In the genomic region with DNA sequence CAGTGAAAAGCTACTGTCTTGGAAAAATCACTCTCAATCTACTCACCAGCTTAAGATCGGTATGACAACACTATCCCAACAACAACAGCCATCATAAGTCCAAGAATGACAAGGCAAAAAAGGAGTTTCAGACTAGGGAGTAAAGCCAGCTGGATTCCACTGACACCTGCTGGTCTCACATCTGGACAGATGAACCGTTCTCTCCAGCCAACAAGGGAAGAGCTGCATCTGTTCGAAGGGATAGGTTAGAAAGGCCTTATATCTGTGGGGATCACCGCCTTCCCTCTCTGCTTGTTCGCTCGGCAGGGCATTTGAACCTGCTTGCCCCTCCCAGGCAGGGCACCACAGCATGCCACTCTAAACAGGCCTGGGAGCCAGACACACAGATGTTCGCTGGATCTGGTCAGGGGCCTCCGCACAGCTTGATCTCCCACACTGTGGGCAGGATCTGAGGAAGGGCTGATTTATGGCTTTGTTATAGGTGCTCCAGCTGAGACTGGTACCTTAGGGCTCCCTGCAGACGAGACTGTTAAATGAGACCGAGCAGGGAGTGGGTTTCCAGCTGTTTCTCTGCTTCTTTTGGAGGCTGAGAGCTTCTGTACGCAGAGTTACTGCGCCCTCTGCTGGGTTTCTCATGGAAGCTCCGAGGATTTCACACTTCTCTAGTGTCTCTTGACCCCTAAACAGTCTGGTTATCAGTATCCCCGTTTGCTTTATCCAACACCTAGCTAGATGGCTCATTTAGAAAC, we compare ENCODE assay signal across 8 mouse cellular contexts. TPM values are rescaled to one million over a fixed set of nuclear protein-coding genes. Genes with fewer than 3 reads are reported as not detected.
A peak's percentile ranks its signal among the peaks of the same experiment; 100 is the strongest.
DNase-seq lines count a peak whose midpoint lies in the region; ATAC-seq and TF ChIP-seq lines count a peak whose summit lies in the region.

No protein-coding gene starts in this region.

- H3K27me3 ChIP-seq in thymus, adult 2 months (ENCODE audit: control insufficient read depth, insufficient read depth, low read length), result no peaks in the 10 kb centered on the region
- 0 out of 2 replicates have a peak, but pooled peaks cover 5% of the 10 kb centered on the region for H3K27me3 ChIP-seq in heart, embryonic 12.5 days (replicated peaks)
- no peaks in the 10 kb centered on the region for H3K27me3 ChIP-seq in kidney, embryonic 16.5 days (ENCODE audit: insufficient read depth, low read length)
- H3K27me3 ChIP-seq in liver, adult 2 months (ENCODE audit: control insufficient read depth, insufficient read depth, low read length), result no peaks in the 10 kb centered on the region
- no peaks in the 10 kb centered on the region for H3K27me3 ChIP-seq in neural tube, embryonic 14.5 days (ENCODE audit: control insufficient read depth, insufficient read depth, low read length)

- no peak for TF ChIP-seq CTCF in thymus, adult 2 months (IDR thresholded peaks at IDR 0.05; ENCODE audit: borderline replicate concordance, control insufficient read depth, extremely low read depth, insufficient read depth, low read length, poor library complexity)
- TF ChIP-seq CTCF in liver, adult 2 months (IDR thresholded peaks at IDR 0.05; ENCODE audit: low read depth, low read length), result peak; percentile 55

- TF ChIP-seq POLR2A in thymus, adult 2 months (IDR thresholded peaks at IDR 0.05; ENCODE audit: control insufficient read depth, extremely low read depth, insufficient read depth, low read length, poor library complexity), result no peak
- TF ChIP-seq POLR2A in liver, adult 2 months (IDR thresholded peaks at IDR 0.05; ENCODE audit: extremely low read depth, insufficient read depth, low read length), result no peak

- H3K4me1 ChIP-seq in thymus, adult 2 months (replicated peaks; ENCODE audit: control insufficient read depth, insufficient read depth, low read length), result no peaks in the 10 kb centered on the region
- H3K4me1 ChIP-seq in heart, embryonic 12.5 days (replicated peaks), result 0 out of 2 replicates have a peak, but pooled peaks cover 2% of the 10 kb centered on the region
- 0 out of 2 replicates have a peak, but pooled peaks cover 3% of the 10 kb centered on the region for H3K4me1 ChIP-seq in kidney, embryonic 16.5 days (ENCODE audit: insufficient read depth, low read length)
- peaks cover 14% of the 10 kb centered on the region for H3K4me1 ChIP-seq in liver, adult 2 months (ENCODE audit: control insufficient read depth, insufficient read depth, low read length)
- H3K4me1 ChIP-seq in neural tube, embryonic 14.5 days (ENCODE audit: control insufficient read depth, insufficient read depth, low read length), result no peaks in the 10 kb centered on the region

- 33% methylated on average over 14 of the region's 14 CpGs for WGBS in thymus, adult 2 months
- 31% methylated on average over 14 of the region's 14 CpGs for WGBS in heart, embryonic 12.5 days
- WGBS in kidney, embryonic 16.5 days, result 18% methylated on average over 14 of the region's 14 CpGs
- WGBS in liver, adult 2 months, result 35% methylated on average over 14 of the region's 14 CpGs
- WGBS in neural tube, embryonic 14.5 days, result 11% methylated on average over 14 of the region's 14 CpGs

- DNase-seq in thymus, postnatal 0 days (ENCODE audit: low spot score), result peak; percentile 4
- DNase-seq in thymus, adult 2 months, result no peak
- peak; percentile 88 for DNase-seq in embryo, embryonic 10.5 days (ENCODE audit: low spot score)
- peak; percentile 48 for DNase-seq in liver, adult 2 months (ENCODE audit: extremely low read depth, low read depth, low spot score)
- DNase-seq in B cell, adult 2 months, result no peak

- H3K4me3 ChIP-seq in thymus, adult 2 months (ENCODE audit: control insufficient read depth, insufficient read depth, low read length), result no peak overlapping the region
- H3K4me3 ChIP-seq in heart, embryonic 12.5 days, result no peak overlapping the region
- H3K4me3 ChIP-seq in kidney, embryonic 16.5 days (ENCODE audit: low read length), result 0 out of 2 replicates have a peak overlapping the region, but pooled peaks have one; percentile 8
- no peak overlapping the region for H3K4me3 ChIP-seq in liver, adult 2 months (ENCODE audit: insufficient read depth, low read depth, low read length)
- H3K4me3 ChIP-seq in neural tube, embryonic 14.5 days (ENCODE audit: low read depth, low read length), result no peak overlapping the region

- H3K36me3 ChIP-seq in thymus, adult 2 months (ENCODE audit: control insufficient read depth, insufficient read depth, low read length), result no peaks in the 10 kb centered on the region
- no peaks in the 10 kb centered on the region for H3K36me3 ChIP-seq in heart, embryonic 12.5 days
- H3K36me3 ChIP-seq in kidney, embryonic 16.5 days (ENCODE audit: insufficient read depth, low read length), result no peaks in the 10 kb centered on the region
- H3K36me3 ChIP-seq in liver, adult 2 months (ENCODE audit: control insufficient read depth, insufficient read depth, low read length), result peaks cover 7% of the 10 kb centered on the region; the same call in 1 of the 2 replicates
- no peaks in the 10 kb centered on the region for H3K36me3 ChIP-seq in neural tube, embryonic 14.5 days (ENCODE audit: control insufficient read depth, insufficient read depth, low read length)

- H3K27ac ChIP-seq in thymus, adult 2 months (ENCODE audit: control insufficient read depth, insufficient read depth, low read length), result no peak overlapping the region
- H3K27ac ChIP-seq in heart, embryonic 12.5 days (ENCODE audit: poor library complexity, severe bottlenecking), result no peak overlapping the region
- H3K27ac ChIP-seq in kidney, embryonic 16.5 days (ENCODE audit: low read length), result no peak overlapping the region
- H3K27ac ChIP-seq in liver, adult 2 months (replicated peaks; ENCODE audit: insufficient read depth, low read depth, low read length), result no peak overlapping the region
- H3K27ac ChIP-seq in neural tube, embryonic 14.5 days (ENCODE audit: low read depth, low read length), result no peak overlapping the region

- no peak for ATAC-seq in heart, embryonic 12.5 days (ENCODE audit: insufficient number of reproducible peaks, low FRiP score)
- ATAC-seq in kidney, embryonic 16.5 days (ENCODE audit: low FRiP score, low TSS enrichment), result peak; percentile 74
- ATAC-seq in neural tube, embryonic 14.5 days (ENCODE audit: low read depth), result peak; percentile 92

- H3K4me2 ChIP-seq in heart, embryonic 12.5 days, result peak overlapping the region; percentile 46
- H3K4me2 ChIP-seq in kidney, embryonic 16.5 days (replicated peaks; ENCODE audit: low read depth, low read length), result peak overlapping the region; percentile 26; the same call in 1 of the 2 replicates
- peak overlapping the region; percentile 39 for H3K4me2 ChIP-seq in neural tube, embryonic 14.5 days (ENCODE audit: low read depth, low read length)

- H3K9me3 ChIP-seq in heart, embryonic 12.5 days (replicated peaks), result no peaks in the 10 kb centered on the region
- H3K9me3 ChIP-seq in kidney, embryonic 16.5 days (ENCODE audit: low read length), result no peaks in the 10 kb centered on the region
- no peaks in the 10 kb centered on the region for H3K9me3 ChIP-seq in neural tube, embryonic 14.5 days (ENCODE audit: control insufficient read depth, low read length)

- peak overlapping the region; percentile 26; the same call in 1 of the 2 replicates for H3K9ac ChIP-seq in heart, embryonic 12.5 days
- H3K9ac ChIP-seq in kidney, embryonic 16.5 days (replicated peaks; ENCODE audit: low read length), result no peak overlapping the region
- H3K9ac ChIP-seq in liver, adult 2 months (ENCODE audit: low read depth, low read length), result no peak overlapping the region
- H3K9ac ChIP-seq in neural tube, embryonic 14.5 days (replicated peaks; ENCODE audit: low read depth, low read length), result peak overlapping the region; percentile 21; the same call in 1 of the 2 replicates

- no peaks in the 10 kb centered on the region for H3K79me2 ChIP-seq in liver, adult 2 months (ENCODE audit: control insufficient read depth, insufficient read depth, low read length)

RNA-seq across cellular contexts. Expression of a gene that starts 25.5 kb away (rescaled TPM):
- not detected in 2 replicates for polyA plus RNA-seq in thymus, postnatal 0 days (2015; fragmentation: Nextera tagmentation; extraction: Ambion mirVana)
- polyA plus RNA-seq in thymus, adult 2 months (2012; rRNA removed), result 0.26 TPM in 1 of 2 replicates, not detected in the other
- not detected in 2 replicates for polyA plus RNA-seq in heart, embryonic 12.5 days (2016; fragmentation: Nextera tagmentation; extraction: Ambion mirVana)
- 0.08 and 0.11 TPM in 2 replicates for polyA plus RNA-seq in kidney, embryonic 16.5 days (2015; fragmentation: Nextera tagmentation; extraction: Ambion mirVana)
- 80.9 and 92.1 TPM in 2 replicates for total RNA-seq in liver, adult 2 months (2014; rRNA removed)
- polyA plus RNA-seq in liver, adult 2 months (2012; rRNA removed), result 21.6 and 26.1 TPM in 2 replicates
- not detected in 2 replicates for polyA plus RNA-seq in neural tube, embryonic 14.5 days (2014; fragmentation: Nextera tagmentation; extraction: Ambion mirVana)

RNA-seq across cellular contexts. Expression of a gene that starts 58.3 kb away (rescaled TPM):
- polyA plus RNA-seq in thymus, postnatal 0 days (2015; fragmentation: Nextera tagmentation; extraction: Ambion mirVana), result not detected in 2 replicates
- polyA plus RNA-seq in thymus, adult 2 months (2012; rRNA removed), result 0.10 TPM in 1 of 2 replicates, not detected in the other
- not detected in 2 replicates for polyA plus RNA-seq in heart, embryonic 12.5 days (2016; fragmentation: Nextera tagmentation; extraction: Ambion mirVana)
- 0.08 and 0.22 TPM in 2 replicates for polyA plus RNA-seq in kidney, embryonic 16.5 days (2015; fragmentation: Nextera tagmentation; extraction: Ambion mirVana)
- 205 and 206 TPM in 2 replicates for total RNA-seq in liver, adult 2 months (2014; rRNA removed)
- polyA plus RNA-seq in liver, adult 2 months (2012; rRNA removed), result 62.6 and 67.7 TPM in 2 replicates
- 0.09 and 0.13 TPM in 2 replicates for polyA plus RNA-seq in neural tube, embryonic 14.5 days (2014; fragmentation: Nextera tagmentation; extraction: Ambion mirVana)

Comparison
In these comparisons a context has a peak if more than half of its experiments do, and no peak if none do; other contexts are left out.
1. DNase-seq: peak in thymus, postnatal 0 days (single experiment), embryo, embryonic 10.5 days (single experiment) and liver, adult 2 months (single experiment); none in thymus, adult 2 months (single experiment) and B cell, adult 2 months (0 of 2).
2. H3K9ac ChIP-seq: peak in heart, embryonic 12.5 days (single experiment) and neural tube, embryonic 14.5 days (single experiment); none in kidney, embryonic 16.5 days (single experiment) and liver, adult 2 months (single experiment).
3. RNA of a gene that starts 25.5 kb away (polyA plus RNA-seq): 21.6 to 26.1 TPM in liver, adult 2 months; 0.08 to 0.11 TPM in kidney, embryonic 16.5 days, not detected in thymus, postnatal 0 days, not detected in heart, embryonic 12.5 days, 0.26 TPM in thymus, adult 2 months and not detected in neural tube, embryonic 14.5 days; every median in the first group is over 10 times any median in the second.
4. RNA of a gene that starts 58.3 kb away (polyA plus RNA-seq): 62.6 to 67.7 TPM in liver, adult 2 months; 0.08 to 0.22 TPM in kidney, embryonic 16.5 days, 0.09 to 0.13 TPM in neural tube, embryonic 14.5 days, 0.10 TPM in thymus, adult 2 months, not detected in thymus, postnatal 0 days and not detected in heart, embryonic 12.5 days; every median in the first group is over 10 times any median in the second.
5. Peak in every context shown above with its lines, with median percentiles within 50 percentile points of each other: H3K4me2 ChIP-seq.